Mouse (Mus musculus) myocyte (in vitro differentiated cells): ENCODE data around the gene Ucn2. TPM values are rescaled to one million over a fixed set of nuclear protein-coding genes. Genes with fewer than 3 reads are reported as not detected.

Experiments
- H3K27me3 ChIP-seq: one replicate; pipeline ENCODE4 v1.6.1; 2011; ENCODE audit not compliant: control insufficient read depth, insufficient read depth, insufficient read length
- H3K36me3 ChIP-seq: one replicate; pipeline ENCODE4 v1.6.1; 2011; ENCODE audit not compliant: control insufficient read depth, insufficient read depth
- H3K4me2 ChIP-seq: one replicate; pipeline ENCODE4 v1.6.1; 2011; ENCODE audit warnings: low read depth, control low read depth
- H3K4me3 ChIP-seq: one replicate; pipeline ENCODE4 v1.5.1; 2011; ENCODE audit warnings: mild to moderate bottlenecking, control low read depth, moderate library complexity
- H3K79me2 ChIP-seq: one replicate; pipeline ENCODE4 v1.6.1; 2011; ENCODE audit not compliant: control insufficient read depth, insufficient read depth
- H3ac ChIP-seq: one replicate; pipeline ENCODE4 v1.6.1; 2011; ENCODE audit not compliant: control insufficient read depth, insufficient read length
- CEBPB ChIP-seq: IDR thresholded peaks from 2 replicates; pipeline ENCODE4 v1.6.1; 2011; ENCODE audit warnings: mild to moderate bottlenecking, moderate library complexity; ENCODE audit not compliant: poor library complexity, insufficient read depth, severe bottlenecking
- E2F4 ChIP-seq: IDR thresholded peaks from one replicate; pipeline ENCODE4 v1.6.1; 2011; ENCODE audit warnings: mild to moderate bottlenecking, control low read depth, moderate library complexity; ENCODE audit not compliant: insufficient read depth
- MAX ChIP-seq: IDR thresholded peaks from one replicate; pipeline ENCODE4 v1.6.1; 2011; ENCODE audit warnings: low read depth, mild to moderate bottlenecking, control low read depth
- MYOD1 ChIP-seq, 3 experiments: IDR thresholded peaks; one replicate each; pipeline ENCODE4 v1.6.1; 2011; ENCODE audit warnings: control low read depth in 2 of 3, low read depth in 2 of 3, mild to moderate bottlenecking in 2 of 3, moderate library complexity in 1 of 3; ENCODE audit not compliant: insufficient read length in 2 of 3, control insufficient read depth in 1 of 3
- MYOG ChIP-seq, 3 experiments: IDR thresholded peaks; one replicate each; pipeline ENCODE4 v1.6.1; 2011; ENCODE audit warnings: control low read depth in 2 of 3, low read depth in 2 of 3, mild to moderate bottlenecking in 2 of 3; ENCODE audit not compliant: insufficient read length in 2 of 3, control insufficient read depth in 1 of 3, insufficient read depth in 1 of 3
- POLR2A ChIP-seq: IDR thresholded peaks from one replicate; pipeline ENCODE4 v1.6.1; 2011; ENCODE audit warnings: low read depth, mild to moderate bottlenecking, control low read depth, moderate library complexity; ENCODE audit not compliant: insufficient read length
- POLR2AphosphoS2 ChIP-seq: IDR thresholded peaks from one replicate; pipeline ENCODE4 v1.6.1; 2011; ENCODE audit warnings: low read depth, control low read depth; ENCODE audit not compliant: insufficient read length
- REST ChIP-seq: IDR thresholded peaks from one replicate; pipeline ENCODE4 v1.6.1; 2011; ENCODE audit warnings: mild to moderate bottlenecking, control low read depth, moderate library complexity; ENCODE audit not compliant: insufficient read depth, insufficient read length
- SRF ChIP-seq: IDR thresholded peaks from one replicate; pipeline ENCODE4 v1.6.1; 2011; ENCODE audit warnings: low read depth; ENCODE audit not compliant: control insufficient read depth, insufficient read length
- TCF12 ChIP-seq: IDR thresholded peaks from one replicate; pipeline ENCODE4 v1.6.1; 2011; ENCODE audit warnings: mild to moderate bottlenecking, control low read depth; ENCODE audit not compliant: poor library complexity, insufficient read depth, severe bottlenecking
- TCF3 ChIP-seq: IDR thresholded peaks from one replicate; pipeline ENCODE4 v1.6.1; 2011; ENCODE audit warnings: low read depth, control low read depth; ENCODE audit not compliant: insufficient read length
- USF1 ChIP-seq: IDR thresholded peaks from one replicate; pipeline ENCODE4 v1.6.1; 2011; ENCODE audit warnings: low read depth, mild to moderate bottlenecking, control low read depth, moderate library complexity
- polyA plus RNA-seq: library from polyadenylated mRNA; unstranded; fragments of >200 nt; fragmentation: generic; extraction: Trizol; gene quantifications from one replicate; pipeline ENCODE4 v1.2.1, GENCODE M21; 2012; ENCODE audit warnings: missing spikeins

Gene Ucn2
- polyA plus RNA-seq, 1 experiment = 0.17 TPM

DNA sequence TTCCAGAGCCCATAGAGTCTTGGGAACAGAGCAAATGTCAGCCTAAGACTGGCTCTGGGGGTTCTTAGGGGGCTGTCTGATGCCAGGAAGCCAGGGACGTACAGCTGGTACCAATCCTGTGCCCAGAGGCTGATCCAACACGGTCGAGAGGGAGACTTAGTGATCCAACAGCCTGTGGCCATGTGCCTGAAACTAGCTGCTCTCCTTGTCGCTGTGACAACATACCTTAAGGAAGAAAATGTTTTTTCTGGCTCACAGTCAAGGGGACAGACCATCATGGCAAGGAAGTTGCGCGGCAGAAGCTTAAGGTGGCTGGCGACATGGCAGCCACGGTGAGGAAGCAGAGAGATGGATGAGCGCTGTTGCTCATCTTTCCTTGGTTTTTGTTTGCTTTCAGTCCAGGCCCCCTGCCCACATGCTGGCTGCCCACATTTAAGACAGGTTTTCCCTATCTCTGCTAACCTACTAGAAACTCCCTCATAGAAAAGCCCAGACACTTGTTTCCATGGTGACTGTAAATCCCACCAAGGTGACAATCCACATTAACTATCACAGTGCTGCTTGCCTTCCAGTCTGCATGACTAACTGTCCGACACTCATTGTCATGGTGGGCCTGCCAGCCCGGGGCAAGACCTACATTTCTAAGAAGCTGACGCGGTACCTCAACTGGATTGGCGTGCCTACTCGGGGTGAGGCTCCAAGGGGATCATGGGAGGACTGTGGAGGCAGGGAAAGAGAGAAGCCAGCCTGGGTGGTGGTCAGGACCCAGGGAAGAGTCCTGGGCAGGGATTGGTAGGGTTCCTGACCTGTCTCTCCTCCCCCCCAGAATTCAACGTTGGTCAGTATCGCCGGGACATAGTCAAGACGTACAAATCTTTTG, 12.7 kb downstream of the Ucn2 start:
- Histone ChIP-seq H3K79me2 (no peaks in the 10 kb centered on the region), H3K27me3 (no peaks in the 10 kb centered on the region), H3K4me3 (no peak overlapping the region), H3K4me2 (no peak overlapping the region), H3ac (no peak overlapping the region), H3K36me3 (no peaks in the 10 kb centered on the region)
- TF ChIP-seq MYOG (IDR thresholded peaks at IDR 0.05; ENCODE audit: control insufficient read depth in 1 of 3, insufficient read depth in 1 of 3, insufficient read length in 2 of 3, low read depth in 2 of 3) (no peak), MYOD1 (IDR thresholded peaks at IDR 0.05; ENCODE audit: control insufficient read depth in 1 of 3, insufficient read length in 2 of 3, low read depth in 2 of 3) (no peak), REST (no peak), CEBPB (no peak), USF1 (no peak), TCF12 (no peak), POLR2AphosphoS2 (no peak), SRF (no peak)

GRCm38 (mm10) chr9:108999167-108999526, 13.3 kb downstream of the Ucn2 start:
- Histone ChIP-seq H3ac (no peak overlapping the region), H3K79me2 (no peaks in the 10 kb centered on the region), H3K36me3 (no peaks in the 10 kb centered on the region), H3K4me2 (no peak overlapping the region), H3K27me3 (no peaks in the 10 kb centered on the region), H3K4me3 (no peak overlapping the region)
- TF ChIP-seq POLR2AphosphoS2 = no peak
- TF ChIP-seq TCF3 = no peak
- no peak for TF ChIP-seq CEBPB
- TF ChIP-seq POLR2A = no peak
- no peak for TF ChIP-seq SRF
- TF ChIP-seq MAX = no peak

DNA sequence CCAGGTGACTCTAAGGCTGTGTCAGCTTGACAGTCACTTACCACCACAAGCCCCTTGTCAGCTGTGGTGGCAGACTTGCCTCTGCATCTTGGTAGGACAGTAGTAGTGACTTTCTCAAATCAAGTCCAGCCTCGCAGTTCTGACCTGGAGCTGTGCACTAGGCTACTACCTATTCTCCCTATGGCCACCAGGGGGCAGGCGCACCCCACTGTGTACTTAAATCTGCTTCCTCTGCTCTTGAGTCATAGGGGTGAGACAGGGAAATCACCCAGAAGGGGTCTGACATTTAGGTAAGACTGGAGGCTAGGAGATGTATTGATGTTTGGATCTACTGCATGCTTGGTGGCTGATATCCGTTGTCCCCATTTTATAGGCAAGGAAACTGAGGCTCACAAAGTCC, 14.9 kb downstream of the Ucn2 start:
- no peak for TF ChIP-seq POLR2AphosphoS2
- TF ChIP-seq E2F4 = no peak
- no peak for TF ChIP-seq MYOD1 (IDR thresholded peaks at IDR 0.05; ENCODE audit: control insufficient read depth in 1 of 3, insufficient read length in 2 of 3, low read depth in 2 of 3)
- no peak for TF ChIP-seq REST
- no peak for TF ChIP-seq USF1
- TF ChIP-seq SRF = no peak
- no peak for TF ChIP-seq TCF12
- no peak for TF ChIP-seq MYOG (IDR thresholded peaks at IDR 0.05; ENCODE audit: control insufficient read depth in 1 of 3, insufficient read depth in 1 of 3, insufficient read length in 2 of 3, low read depth in 2 of 3)
- TF ChIP-seq CEBPB = no peak
- TF ChIP-seq TCF3 = no peak
- TF ChIP-seq POLR2A = no peak
- TF ChIP-seq MAX = no peak
- no peak overlapping the region for H3K4me2 ChIP-seq
- H3K27me3 ChIP-seq = no peaks in the 10 kb centered on the region
- no peak overlapping the region for H3K4me3 ChIP-seq
- H3K36me3 ChIP-seq = no peaks in the 10 kb centered on the region
- H3ac ChIP-seq = no peak overlapping the region
- no peaks in the 10 kb centered on the region for H3K79me2 ChIP-seq

- H3K4me3 ChIP-seq = no peak overlapping the region
- H3K27me3 ChIP-seq = no peaks in the 10 kb centered on the region
Observed at GRCm38 (mm10) chr9:109003201-109003600, 17.4 kb downstream of the Ucn2 start.

DNA sequence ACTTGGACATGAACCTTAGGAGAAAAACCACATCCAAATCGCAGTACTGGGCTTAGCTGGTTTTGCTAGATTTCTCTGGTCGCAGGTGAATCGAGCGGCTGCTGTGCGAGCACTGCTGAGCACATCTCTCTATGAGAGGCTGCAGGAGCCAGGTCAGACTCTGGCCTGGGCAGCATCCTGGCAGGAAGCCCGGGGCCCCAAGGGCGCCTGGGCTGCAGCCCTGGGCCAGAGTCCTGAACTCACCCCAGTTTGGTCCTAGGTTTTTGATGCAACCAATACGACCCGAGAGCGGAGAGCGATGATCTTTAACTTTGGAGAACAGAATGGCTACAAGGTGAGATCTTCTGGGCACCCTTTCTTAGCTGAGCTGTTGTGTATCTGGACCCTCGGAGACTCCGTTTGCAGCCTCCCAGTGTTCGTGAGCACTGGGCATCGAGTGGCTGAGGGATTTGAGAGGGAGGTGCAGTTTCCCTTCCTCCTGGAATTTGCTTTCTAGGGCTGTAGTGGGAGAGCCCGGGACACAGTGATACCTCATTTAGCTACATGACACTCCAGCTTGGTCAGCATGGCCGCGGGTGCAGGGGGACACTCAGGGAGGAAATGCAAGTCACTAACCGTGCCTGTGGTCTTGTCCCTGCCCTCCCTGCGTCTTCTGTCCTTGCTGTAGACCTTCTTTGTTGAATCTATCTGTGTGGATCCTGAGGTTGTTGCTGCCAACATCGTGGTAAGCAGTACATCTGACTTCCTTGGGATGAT, 21.4 kb downstream of the Ucn2 start:
- H3K4me3 ChIP-seq = no peak overlapping the region
- no peak overlapping the region for H3ac ChIP-seq
- TF ChIP-seq USF1 = no peak
- TF ChIP-seq E2F4 = no peak
- TF ChIP-seq MYOG (IDR thresholded peaks at IDR 0.05; ENCODE audit: control insufficient read depth in 1 of 3, insufficient read depth in 1 of 3, insufficient read length in 2 of 3, low read depth in 2 of 3) = no peak
- TF ChIP-seq POLR2A = no peak
- TF ChIP-seq CEBPB = no peak
- no peak for TF ChIP-seq POLR2AphosphoS2
- no peak for TF ChIP-seq MYOD1 (IDR thresholded peaks at IDR 0.05; ENCODE audit: control insufficient read depth in 1 of 3, insufficient read length in 2 of 3, low read depth in 2 of 3)
- no peak for TF ChIP-seq TCF12
- no peak for TF ChIP-seq SRF
- no peak for TF ChIP-seq MAX
- no peak for TF ChIP-seq REST
- no peak for TF ChIP-seq TCF3
- no peaks in the 10 kb centered on the region for H3K27me3 ChIP-seq
- no peak overlapping the region for H3K4me2 ChIP-seq
- H3K79me2 ChIP-seq = no peaks in the 10 kb centered on the region
- H3K36me3 ChIP-seq = no peaks in the 10 kb centered on the region

More at GRCm38 (mm10) chr9:109003201-109003600, 17.4 kb downstream of the Ucn2 start:
- H3K79me2 ChIP-seq = no peaks in the 10 kb centered on the region
- no peak overlapping the region for H3ac ChIP-seq
- H3K36me3 ChIP-seq = no peaks in the 10 kb centered on the region
- no peak for TF ChIP-seq USF1
- no peak overlapping the region for H3K4me2 ChIP-seq
